Mouse (Mus musculus) Muller cell, postnatal 12 days (primary cell): ENCODE measurements around the gene Rnasek.

Experiments
- DNase-seq: peaks from one replicate; pipeline ENCODE4 v3.0.0-alpha.2; 2015; ENCODE audit errors: inconsistent ontology term

Rnasek gene

DNA sequence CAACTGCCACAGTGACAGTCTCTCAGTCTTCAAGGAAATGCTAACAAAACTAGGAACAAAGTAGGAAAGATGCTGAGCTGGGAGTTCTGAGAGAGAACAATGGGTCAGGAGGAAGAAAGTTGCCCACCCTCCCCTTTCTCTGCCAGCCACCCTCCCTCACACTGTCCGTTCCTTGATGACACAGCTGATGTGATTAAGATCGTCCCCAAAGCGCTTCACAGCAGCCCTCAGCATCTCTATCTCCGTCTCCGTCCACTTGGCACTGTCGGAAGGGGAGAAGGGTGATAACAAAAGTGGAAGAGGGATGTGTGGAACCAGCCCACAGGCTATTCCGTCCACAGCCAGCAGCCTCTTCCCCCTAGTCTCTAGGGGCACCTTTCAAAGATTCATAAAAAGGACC, 2.9 kb downstream of the Rnasek start:
- DNase-seq, result peak; percentile 14

DNA sequence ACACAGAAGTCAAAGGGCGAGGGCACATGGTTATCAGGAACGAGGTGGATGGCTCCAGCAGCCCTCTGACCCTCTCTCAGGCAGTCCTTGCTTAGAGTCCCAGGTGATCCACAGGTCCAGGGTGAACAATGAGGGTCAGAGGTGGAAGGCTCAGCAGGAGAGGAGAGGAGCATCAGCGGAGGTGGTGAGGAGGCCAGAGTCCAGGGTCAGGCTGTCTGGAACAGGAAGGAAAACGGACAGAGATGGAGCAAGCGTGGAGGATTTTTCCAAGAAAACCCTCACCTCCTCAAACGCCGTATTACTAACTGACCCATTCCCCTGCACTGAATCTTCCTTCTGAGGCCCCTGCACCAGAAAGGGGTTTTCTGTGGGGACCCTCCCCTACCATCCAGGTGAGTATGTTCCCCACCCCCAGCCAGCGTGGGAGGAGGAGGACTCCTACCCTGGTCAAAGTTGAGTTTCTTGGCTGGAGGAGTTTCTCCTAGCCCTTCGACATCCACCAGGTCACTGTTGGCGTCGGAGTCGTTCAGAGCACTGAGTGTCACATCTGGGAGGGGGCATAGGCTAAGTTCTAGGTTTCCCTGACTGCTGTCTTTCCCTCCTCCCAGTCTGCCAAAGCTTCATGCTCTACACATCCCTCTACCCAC, 4.3 kb downstream of the Rnasek start:
- DNase-seq, result no peak

DNA sequence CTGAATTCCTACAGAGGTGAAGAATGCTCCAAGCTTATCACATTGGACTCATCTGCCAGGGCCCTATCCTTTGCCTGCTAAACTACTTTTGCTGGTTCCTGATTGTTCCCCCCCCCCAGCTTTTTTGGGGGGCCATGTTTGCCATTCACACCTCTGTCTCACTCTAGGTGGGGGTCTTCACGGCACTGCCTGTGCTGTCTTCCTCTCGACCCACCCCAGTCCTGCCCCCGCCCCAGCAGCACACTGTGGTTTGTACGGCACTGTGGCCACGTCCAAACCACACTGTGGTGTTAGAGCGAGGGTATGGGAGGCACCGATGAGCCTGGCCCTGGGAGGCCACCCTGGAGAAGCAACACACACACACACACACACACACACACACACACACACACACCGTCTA, 5.1 kb downstream of the Rnasek start:
- no peak for DNase-seq

DNA sequence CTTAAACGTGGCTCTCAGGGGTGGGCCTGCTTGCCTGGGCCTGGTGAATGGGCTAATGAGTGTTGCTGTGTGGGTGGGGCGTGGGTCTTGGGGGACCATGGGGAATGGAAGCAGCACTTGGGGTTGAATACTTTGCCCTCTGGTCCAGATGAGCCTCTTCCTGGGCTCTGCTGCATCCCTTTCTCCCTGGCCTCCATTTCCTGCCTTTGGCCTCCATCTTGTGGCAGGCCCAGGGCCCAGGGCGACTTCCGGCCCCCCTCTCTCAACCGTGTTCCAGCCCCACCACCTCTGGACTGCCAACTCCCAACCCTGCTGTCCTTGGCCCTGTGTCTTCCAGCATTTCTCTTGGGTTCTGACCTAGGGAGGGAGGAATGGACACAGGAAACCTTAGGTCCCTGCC, 5.6 kb downstream of the Rnasek start:
- DNase-seq, result no peak

DNA sequence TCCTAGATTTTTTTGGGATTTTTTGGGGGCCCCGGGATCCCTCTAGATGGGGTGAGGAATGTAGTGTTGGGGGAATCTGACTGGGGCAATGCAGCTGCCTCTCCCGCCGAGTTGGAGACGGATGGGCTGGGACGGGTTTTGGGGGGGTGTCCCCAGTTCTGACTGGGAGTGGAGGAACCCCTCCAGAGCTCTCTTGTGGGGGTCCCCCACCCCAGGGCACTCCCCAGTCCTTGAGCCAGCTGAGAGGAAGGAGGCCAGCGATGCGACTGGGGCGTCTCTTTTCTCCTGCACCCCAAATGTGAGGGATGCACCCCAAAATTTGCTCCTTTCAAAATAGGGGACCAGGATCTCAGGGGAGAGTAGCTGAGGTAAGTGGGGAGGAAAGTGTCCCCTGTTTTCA, 6.6 kb downstream of the Rnasek start:
- DNase-seq, result no peak

DNA sequence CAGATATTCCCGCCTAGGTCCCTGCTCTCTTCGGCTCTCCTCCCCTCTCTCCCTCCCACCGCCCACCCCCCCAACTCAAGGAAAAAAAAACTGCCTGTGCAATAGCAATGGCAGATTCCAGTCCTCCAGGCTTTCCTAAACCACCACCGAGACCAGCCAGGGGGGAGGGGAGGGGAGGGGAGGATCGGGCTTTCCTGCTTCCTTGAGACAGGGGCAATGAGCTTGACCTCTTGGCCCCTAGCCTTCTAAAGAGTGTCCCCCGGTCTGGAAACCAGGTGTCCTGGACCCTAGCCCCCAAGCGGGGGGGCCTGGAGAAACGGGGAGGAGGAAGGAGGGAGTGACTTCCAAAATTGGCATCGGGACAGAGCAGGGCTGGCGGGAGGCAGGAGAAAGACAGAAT, 7.1 kb downstream of the Rnasek start:
- DNase-seq, result peak; percentile 76

DNA sequence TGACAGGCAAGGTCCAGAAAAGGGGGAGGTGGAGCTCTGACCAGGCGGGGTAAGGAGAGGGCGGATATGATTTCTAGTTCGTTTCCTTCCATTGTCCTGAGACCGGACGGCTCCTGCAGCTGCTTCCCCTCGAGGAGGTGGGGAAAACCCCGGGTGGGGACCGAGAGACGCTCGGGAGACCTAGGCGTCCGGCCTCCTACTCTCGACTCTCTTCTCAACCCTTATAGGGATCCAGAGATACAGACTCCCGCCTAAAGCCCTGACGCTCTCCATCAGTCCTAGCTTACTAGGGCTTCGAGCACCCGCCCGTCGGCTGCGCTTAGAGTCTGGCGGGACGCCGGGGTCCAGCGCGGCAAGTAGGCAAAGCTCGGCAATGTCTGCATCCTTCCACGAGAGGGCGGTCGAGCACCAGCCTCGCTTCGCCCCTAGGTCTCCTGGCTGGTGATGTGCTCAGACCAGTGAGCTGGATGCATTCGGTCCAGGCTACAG, 9.4 kb downstream of the Rnasek start:
- peak; percentile 88 for DNase-seq

DNA sequence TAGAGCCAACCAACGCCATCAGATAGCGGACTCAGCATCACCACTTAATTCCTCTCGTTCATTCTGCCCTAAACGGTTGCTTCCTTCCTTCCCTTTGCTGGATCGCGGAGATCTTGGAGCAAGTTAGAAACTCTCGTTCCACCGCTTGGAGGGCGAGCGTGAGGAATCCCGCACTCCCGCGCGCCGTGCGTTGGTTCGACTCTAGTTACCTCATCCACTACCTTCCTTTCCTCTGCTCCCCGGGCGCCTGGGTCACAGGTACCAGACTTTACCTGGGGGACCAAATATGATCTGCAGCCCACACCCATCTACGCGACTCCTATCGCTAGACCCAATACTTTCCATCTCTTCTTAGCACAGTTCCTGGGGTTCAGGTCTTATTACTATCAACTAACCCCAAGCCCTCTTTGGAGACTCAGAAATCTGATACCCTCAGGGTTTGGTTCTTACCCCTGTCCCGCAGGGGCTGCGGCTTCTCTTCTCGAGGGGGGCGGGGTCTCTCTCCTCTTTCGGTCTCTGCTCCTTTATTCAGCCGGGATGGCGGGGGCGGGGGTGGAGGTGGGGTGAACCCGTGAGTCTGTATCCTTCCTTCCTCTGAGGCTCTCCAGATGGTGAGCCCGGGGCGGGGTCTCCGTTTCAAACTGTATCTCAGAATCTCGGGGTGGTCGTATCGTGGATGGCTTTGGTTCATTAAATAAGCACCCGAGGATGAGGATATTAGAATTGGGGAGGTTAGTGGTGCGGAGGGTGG, 10.2 kb downstream of the Rnasek start, which contains the start of gene Bcl6b:
Gene Bcl6b (minus strand): TSS at position 539 of the 751 bp plus-strand sequence.
- DNase-seq, result no peak

DNA sequence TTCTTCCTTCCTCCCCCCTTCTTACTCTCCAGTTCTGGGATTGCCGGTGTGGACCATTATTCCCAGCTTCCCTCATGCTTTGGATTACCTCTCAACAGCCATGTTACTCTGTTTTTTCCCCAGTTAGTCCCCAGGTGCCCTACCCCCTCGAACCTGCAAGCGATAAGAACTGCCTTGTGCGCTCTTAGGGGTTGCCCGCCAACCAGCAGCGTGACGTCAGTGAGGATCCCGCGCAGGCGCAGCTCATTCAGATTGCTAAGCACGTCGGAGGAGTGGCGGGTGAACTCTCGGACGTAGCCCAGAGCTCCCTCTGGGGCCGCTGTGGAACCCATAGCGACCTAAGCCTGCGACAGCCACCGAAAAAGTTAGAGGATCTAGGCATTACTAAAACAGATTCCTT, 10.8 kb downstream of the Rnasek start:
- DNase-seq, result peak; percentile 62

DNA sequence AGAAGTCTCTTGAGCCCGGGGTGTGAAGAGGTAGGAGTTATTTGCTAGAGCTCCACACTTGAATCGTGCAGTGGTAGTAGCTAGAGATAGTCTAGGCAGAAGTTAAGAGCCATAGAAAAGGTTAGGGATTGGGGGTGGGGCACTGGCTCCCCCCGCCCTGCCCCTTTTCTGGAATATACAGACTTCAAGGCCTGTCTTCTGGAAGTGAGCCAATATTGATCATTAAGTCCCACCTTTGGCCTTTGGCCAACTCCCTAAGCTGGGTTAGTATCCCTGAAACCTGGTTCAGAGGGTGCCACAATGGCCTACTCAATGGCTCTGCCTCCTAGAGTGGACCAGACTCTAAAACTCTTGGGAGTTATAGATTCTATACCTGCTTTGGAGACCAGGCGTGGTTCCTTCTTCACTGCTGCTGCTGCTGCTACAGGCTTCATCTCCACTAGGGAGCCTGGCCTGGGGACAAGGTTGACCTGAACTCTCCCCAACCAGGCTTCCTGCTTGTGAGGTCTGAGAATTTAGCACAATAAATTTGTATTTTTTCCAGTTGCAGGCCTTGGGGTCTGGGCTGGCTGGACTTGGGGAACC, 11.9 kb downstream of the Rnasek start:
- no peak for DNase-seq

DNA sequence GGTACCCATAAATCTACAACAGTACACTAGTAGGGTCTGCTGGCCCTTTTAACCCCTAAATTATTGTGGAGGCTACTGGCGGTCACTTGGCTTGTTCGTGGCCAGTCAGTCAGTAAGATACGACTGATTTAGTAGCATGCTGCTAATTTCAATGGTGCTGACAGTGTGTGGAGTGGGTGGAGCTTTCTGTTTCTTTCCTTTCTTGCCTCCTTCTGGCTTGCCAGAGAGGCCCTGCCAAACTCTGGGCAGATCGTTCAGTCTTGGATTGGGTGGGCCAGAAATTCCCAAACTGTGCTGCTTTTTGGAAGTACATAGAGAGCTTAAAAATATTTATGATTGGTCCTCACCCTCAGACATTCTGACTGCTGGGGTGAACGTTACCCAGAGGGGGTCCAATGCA, 12.5 kb downstream of the Rnasek start:
- DNase-seq, result no peak

DNA sequence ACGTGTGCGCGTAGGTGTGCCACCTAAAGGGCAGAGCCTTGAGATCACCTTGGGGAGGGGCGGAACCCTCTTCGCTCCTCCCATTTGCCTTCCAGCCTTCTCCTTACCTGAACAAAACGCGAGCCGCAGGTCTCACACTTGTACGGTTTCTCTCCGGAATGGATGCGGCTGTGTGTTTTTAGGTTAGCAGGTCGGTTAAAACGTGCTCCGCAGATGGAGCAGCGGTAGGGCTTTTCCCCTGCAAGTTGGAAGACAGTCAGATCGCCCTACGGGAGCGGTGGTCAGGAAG, 13.1 kb downstream of the Rnasek start:
- DNase-seq, result no peak

DNA sequence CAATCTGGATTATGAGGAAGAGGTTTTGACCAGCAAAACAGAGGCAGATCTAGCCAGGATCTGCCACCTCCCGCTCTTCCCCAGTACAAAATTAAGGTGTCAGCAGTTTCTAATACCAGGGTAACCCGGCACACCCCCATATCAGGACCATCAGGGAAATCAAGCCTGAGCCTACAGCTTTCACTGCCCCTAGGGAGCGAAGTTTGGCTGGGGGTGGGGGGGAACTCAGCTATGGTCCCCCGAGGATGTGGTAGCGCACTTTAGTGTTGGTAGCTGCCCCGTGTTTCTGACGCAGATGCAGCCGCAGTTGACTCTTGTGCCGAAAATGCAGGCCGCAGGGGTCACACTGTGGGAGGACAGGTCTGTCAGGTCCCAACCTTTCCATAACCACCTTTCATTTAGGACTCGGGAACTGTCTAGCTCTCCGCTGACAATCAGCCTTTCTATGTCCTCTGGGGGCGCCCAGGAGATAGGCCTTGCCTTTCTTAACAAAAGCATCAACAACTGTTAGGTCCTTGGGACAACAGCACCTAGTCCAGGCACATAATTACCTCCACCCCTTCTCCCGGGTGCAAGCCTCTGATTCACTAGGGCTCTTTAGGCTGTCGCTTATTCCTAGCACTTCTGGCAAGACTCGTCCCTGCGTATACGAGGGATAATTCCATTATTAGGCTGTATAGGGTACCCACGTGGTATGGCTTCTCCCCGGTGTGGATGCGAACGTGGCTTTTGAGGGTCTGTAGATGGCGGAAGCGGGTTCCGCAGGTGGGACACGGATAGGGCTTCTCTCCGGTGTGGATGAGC, 13.6 kb downstream of the Rnasek start:
- DNase-seq, result no peak

DNA sequence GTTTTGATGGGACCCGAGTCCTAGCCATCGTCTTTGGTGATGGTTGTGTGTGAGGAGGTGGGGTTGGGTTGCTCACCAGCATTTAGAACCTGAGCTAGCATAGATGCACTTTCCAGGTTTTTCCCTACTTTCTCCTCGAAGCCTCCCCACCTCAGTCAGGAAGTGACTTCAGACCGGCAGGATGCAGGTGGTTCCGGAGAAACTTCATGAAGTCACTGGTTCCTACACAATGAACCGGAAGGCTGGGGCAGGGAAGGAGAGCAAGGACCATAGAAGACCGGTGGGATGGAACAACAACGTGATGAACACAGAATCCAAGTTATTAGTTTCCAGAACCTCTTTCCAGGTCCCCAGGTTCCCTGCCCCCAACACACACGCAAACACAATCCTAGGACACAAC, 15.9 kb downstream of the Rnasek start:
- no peak for DNase-seq

DNA sequence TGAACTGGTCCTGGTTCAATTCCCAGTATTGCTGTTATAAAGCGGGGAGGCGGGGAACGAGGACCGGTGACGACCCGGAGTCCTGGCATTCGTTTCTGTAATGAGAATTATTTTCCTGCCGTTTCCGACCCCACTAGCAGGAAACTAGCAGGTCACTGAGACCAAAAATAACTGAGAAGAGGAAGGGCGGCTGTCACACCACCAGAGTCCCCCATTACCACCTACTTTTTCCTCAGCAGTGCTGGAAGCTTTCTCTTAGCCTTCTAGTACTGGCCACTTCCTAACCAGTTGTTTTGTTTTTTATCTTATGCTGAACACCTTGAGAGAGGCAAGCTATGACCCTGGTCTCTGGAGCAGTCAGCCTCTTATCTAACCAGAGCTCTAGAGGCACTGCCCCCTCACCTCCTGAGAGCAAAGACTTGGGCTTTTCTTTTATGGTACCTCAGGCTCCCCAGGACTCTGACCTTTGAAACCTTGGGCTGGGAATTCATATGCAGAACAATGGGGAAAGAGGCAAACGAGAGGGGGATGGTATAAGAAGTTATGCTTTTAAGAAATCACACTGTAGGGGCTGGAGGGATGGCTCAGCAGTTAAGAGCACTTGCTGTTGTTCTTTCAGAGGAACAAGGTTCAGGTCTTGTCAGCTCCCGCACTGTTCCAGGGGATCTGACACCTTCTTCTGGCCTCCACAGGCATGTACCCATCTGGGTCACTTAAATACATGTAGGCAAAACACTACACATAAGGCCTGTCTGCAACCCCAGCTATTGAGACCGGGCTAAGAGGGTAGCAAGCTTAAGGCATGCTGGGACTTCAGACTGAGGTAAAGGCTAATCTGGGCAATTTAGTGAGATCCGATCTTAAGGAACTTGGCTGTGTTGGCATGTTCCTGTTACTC, 17.8 kb downstream of the Rnasek start:
- no peak for DNase-seq

DNA sequence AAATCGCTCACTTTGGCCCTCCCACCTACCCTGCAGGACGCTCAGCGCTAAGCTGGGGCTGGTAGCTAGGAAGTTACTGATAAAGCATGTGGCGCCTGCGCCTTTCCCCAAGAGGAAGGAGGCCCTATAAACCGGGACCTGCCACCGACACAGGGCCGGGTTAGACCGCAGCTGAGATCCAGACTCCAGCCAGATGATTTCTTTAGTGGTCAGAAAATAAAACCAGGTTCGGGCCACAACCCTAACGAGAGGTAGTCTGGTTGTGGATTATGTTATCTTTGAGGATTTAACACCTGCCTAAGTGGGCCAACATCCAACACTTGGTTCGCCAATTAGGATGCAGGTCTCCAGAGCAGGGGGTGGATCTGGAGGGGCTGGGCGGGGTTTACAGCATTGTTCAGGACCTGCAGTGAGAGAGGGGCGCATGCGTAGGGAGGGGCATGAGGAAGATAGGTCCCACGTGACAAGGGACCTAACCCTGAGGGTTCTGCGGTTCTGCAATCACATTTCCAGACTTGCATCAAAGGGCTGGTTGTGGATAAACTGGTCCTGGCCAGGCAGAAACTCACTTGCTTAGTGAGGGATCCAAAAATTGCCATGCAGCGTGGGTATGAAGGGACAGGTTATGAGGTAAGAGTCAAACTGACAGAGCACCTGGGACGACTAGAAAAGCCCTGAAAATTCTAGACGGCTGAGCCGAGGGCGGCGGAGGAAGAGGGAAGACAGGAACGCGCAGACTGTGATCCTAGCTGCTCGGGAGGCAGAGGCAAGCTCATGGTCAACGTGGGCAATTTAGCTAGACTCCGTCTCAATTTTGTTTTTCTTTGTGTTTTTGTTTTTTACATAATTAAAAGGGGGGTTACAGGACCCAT, 18.7 kb downstream of the Rnasek start, which contains the start of gene Slc16a13:
Gene Slc16a13 (minus strand): TSS at position 334 of the 872 bp plus-strand sequence.
- DNase-seq, result peak; percentile 97

DNA sequence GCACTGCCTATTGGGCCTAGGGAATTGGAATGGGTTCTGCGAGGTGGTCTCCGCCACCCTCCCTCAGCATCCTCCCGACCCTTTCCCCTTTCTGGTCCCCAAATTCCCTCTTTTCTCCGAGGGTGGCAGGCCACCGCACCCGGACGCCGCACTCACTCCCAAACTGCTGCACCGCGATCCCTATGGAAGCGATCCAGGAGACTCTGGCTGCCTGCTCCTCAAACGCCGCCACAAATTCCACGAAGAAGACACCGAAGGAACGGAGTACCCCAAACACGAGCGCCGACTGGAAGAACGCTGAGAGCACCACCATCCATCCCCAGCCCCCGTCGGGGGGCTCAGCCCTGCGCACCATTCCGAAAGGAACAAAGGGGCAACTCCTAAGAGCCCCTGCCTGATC, 19.3 kb downstream of the Rnasek start:
- DNase-seq, result no peak

DNA sequence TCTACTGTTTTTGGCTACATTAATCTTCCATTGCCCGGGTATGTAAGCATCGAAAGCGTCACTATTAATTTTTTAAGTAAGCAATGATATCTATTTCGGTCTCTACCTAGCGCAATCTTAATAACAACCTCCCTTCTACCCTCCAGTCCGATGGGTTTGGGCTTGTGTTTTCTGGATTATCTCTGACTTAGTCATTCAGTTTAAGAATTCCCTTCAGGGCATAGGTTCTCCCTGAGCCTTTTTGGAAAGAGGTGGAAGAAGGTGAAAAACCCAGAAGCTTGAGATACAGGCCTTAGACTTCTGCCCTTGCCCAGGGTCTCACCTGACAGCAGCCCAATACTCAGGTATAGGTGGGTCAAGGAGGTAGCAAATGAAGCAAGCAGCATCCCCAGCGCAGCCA, 19.8 kb downstream of the Rnasek start:
- DNase-seq, result no peak

DNA sequence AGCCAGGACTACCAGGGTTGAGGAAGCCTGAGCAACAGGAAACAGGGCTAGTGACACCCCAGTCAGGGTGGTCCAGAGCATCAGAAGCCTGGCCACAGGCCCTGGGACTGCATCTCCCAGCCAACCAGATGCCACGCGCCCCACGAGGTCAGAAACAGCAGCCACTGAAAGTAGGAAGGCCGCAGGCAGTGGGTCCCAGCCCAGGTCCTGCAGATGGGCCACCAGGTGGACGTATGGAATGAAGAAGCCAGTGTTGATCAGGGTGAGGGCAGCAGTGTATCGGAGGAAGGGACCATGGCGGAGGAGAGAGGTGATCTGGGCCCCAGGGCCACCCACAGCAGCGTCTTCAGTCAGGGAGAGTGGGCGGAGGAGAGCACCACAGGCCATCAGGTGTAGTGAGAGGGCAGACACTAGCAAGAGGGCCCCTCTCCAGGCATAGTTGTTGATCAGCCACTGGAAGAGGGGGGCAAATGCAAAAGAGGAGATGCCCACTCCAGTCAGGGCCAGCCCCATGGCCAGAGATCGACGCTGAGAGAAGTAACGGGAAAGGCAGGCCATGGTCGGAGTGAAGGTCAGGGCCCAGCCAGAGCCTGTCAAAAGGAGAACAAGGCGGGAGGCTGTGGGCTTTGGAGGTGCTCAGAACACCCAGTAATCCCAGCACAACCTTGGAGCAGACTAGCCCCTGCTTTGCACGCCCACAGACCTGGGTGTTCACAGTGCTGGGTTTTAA, 20.7 kb downstream of the Rnasek start:
- no peak for DNase-seq

DNA sequence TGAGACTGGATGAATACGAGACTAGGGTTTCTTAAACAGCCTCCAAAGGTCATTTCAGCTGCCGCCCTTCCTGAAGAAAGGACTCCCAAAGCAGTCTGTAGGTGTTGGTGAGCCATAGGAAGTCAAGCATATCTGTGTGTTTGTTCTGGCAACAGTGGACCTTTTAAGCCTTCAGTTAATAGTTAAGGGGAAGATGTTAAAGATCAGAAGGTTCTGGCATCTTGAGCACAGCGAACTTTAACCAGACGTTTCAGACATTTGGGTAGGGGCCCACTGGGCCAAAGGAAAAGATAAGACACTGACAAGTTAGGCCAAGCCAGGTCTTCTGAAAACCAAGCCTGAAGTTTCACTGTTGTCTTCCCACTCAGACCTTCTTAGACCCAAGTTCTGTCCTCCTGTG, 21.6 kb downstream of the Rnasek start:
- DNase-seq, result no peak
